Mouse (Mus musculus) embryo, embryonic 9.5 days (tissue): ENCODE data around the gene Polg.

Source experiments
- DNase-seq: peaks from one replicate; pipeline ENCODE4 v3.0.0-alpha.2; 2017; ENCODE audit errors: extremely low spot score

Gene Polg

DNA sequence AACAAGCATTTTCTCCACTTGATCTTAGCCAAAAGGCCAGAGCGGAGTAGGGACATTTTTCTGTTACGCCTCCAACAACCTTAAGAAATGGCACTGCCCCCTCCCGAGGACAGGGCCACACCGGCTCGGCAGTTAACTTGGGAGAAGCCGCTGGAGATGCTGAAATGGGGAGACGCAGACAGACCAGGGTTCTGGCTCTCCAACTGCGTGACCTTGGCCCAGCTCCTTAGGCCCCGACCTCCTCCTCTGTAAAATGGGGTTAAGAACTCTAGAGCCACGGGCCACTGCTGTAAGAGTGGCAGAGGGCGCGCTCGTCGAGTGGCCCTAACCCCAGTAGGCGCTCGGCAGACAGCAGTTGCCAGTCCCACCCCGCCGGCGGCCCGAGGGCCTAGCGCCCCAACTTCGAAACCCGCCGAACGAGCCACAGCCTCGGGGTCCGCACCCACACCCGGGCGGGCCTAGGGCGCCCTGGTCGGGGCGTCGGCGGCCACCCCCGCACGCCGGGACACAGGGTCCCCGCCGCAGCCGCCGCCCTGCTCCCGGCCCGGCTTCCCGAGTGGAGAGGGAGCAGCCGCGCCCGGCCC, 609 bp downstream of the Polg start:
- peak; percentile 70 for DNase-seq

- peak; percentile 32 for DNase-seq
These were observed 1.3 kb downstream of the Polg start for GRCm38 (mm10) chr7:79464776-79465420.

DNA sequence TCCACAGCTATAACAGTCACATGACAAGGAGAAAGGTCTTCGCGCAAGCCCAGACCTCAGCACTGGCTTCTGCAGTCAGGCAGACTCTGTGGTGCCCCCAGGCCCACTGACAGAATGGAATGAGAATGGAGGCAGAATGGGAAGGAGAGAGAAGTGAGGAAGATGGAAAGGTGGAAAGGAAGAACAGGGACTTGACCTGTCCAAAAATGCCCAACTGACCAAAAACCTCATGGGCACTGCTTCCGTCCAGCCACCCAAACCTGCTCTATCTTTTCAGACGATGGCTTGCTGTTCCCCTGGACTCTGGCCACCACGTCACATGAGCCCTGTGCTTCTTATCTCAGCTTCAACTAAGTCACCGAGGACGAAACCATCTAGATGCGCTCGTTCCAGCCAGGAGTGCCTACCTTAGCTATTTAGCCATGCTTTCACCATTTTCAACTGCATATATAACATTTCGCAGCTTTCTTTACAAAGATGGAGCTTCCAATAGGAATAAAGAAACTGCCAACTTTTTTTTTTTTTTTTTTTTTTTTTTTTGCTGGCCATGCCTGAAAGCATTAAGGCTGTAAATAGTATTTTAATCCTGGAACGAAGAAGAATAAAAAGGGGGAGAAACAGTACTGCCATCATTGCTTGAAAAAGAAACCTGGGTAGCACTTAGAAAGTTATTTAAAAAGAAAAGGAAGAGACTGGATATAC, 2.6 kb downstream of the Polg start:
- DNase-seq: no peak

GRCm38 (mm10) chr7:79461721-79462120, 4.4 kb downstream of the Polg start:
- no peak for DNase-seq

GRCm38 (mm10) chr7:79447486-79447885, 18.7 kb downstream of the Polg start:
- no peak for DNase-seq

- DNase-seq: no peak
These were observed 19.1 kb downstream of the Polg start for GRCm38 (mm10) chr7:79447048-79447447.

DNA sequence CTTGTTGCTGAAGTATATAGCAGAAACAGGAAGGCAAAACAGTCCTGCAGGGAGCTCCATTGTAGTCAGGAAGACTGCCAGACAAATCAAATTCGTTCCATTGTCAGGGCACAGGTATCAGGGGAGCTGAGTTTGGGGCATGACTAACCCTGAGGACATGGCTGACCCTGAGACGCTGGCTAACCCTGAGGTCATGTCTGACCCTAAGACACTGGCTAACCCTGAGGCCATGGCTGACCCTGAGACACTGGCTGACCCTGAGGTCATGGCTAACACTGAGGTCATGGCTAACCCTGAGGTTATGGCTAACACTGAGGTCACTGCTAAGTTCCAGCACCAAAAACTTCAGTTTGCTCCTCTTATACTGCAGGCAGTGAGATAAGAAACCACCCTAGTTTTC, 26.1 kb downstream of the Polg start:
- DNase-seq: no peak

DNA sequence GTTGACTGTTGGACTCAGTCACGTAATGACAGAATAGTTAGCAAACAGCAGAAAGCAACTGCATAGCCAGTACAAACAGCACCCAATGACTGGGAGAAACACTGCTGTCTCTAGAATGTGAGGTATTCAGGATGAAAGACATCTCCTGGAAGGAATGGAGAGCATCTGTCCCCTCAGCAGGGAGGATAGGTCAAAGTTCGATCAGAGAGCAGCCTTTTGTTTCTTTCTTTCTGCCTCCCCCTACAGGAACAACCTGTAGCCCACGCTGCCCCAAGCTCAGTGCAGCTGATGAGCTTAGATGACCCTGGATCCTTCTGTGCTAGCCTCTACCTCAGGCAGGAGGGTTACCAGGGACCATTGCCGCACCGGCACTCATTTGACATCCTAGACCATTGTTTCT, 37.9 kb downstream of the Polg start:
- DNase-seq: peak; percentile 14

DNA sequence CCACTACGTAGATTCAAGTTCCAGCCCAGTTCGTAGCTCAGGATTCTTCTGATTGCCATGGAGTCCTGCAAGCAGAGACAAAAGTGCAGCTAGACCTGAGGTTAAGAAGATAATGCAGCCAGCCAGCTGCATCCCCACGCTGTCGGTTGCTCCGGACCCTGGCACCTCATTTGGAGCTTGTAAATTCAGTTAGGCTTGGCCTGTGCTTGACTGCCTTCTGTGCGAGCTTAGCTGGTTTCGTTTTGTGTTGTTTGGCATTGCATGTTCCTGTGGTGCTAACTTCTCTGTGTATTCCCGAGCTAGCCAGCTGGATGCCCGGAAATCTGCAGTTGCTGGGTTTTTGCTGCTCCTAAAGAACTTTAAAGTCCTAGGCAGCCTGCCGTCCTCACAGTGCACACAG, 40.4 kb downstream of the Polg start:
- DNase-seq: no peak

- DNase-seq: no peak
These were observed 43.3 kb downstream of the Polg start for GRCm38 (mm10) chr7:79422876-79423275.

- DNase-seq: no peak
These were observed 46.2 kb downstream of the Polg start for GRCm38 (mm10) chr7:79419950-79420349.

GRCm38 (mm10) chr7:79414449-79415375, 51.5 kb downstream of the Polg start:
- DNase-seq: no peak

DNA sequence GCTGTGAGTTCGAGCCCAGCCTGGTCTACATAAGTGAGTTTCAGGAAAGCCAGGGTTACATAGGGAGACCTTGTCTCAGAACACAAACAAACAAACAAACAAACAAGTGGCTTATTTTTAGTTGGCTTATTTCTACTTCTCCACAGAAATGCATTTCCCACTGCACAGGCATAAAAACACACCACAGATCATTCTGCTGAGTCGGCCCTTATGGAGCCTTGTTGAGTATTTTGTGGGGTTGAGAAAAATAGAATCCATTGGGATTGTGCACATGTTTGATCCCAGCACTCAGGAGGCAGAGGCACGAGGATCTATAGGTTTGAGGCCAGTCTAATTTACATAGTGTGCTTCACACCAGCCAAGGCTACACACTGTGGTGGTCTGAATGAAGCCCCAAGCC, 65.9 kb downstream of the Polg start:
- no peak for DNase-seq

GRCm38 (mm10) chr7:79398971-79399370, 67.2 kb downstream of the Polg start:
- no peak for DNase-seq

GRCm38 (mm10) chr7:79398426-79398825, 67.7 kb downstream of the Polg start:
- DNase-seq: no peak

- no peak for DNase-seq
These were observed 68.7 kb downstream of the Polg start for GRCm38 (mm10) chr7:79397446-79397963.
